Mouse (Mus musculus): ENCODE measurements at regions not wholly inside any gene's neighbourhood (a gene's known extent, or its start where the extent isn't known, plus 50 kb on each side); places are given as distances from the start of the nearest gene placed in this dataset.

- Histone ChIP-seq H3K27me3 (replicated peaks) (no peaks in the 10 kb centered on the region), H3K9ac (no peak overlapping the region), H3K36me3 (replicated peaks) (no peaks in the 10 kb centered on the region), H3K4me2 (no peak overlapping the region), H3K9me3 (no peaks in the 10 kb centered on the region), H3K27ac (no peak overlapping the region), H3K4me1 (peaks cover 5% of the 10 kb centered on the region; the same call in 1 of the 2 replicates), H3K4me3 (no peak overlapping the region)
- no peak for ATAC-seq (replicated peaks)
- WGBS = 92% methylated on average over 2 of the region's 2 CpGs
Measured at GRCm38 (mm10) chr2:11387623-11388022, 166.3 kb downstream of the Pfkfb3 start.

- Histone ChIP-seq H3K4me2 (no peak overlapping the region), H3K27me3 (replicated peaks) (no peaks in the 10 kb centered on the region), H3K4me1 (no peaks in the 10 kb centered on the region), H3K4me3 (no peak overlapping the region), H3K27ac (no peak overlapping the region), H3K36me3 (replicated peaks) (no peaks in the 10 kb centered on the region), H3K9ac (no peak overlapping the region), H3K9me3 (no peaks in the 10 kb centered on the region)
- no peak for ATAC-seq (replicated peaks)
- 68% methylated on average over 2 of the region's 2 CpGs for WGBS
Measured at GRCm38 (mm10) chr2:11383815-11384214, 170.1 kb downstream of the Pfkfb3 start.

- Histone ChIP-seq H3K27ac (no peak overlapping the region), H3K36me3 (replicated peaks) (no peaks in the 10 kb centered on the region), H3K27me3 (replicated peaks) (no peaks in the 10 kb centered on the region), H3K4me1 (no peaks in the 10 kb centered on the region), H3K4me2 (no peak overlapping the region), H3K4me3 (no peak overlapping the region), H3K9ac (no peak overlapping the region), H3K9me3 (no peaks in the 10 kb centered on the region)
- no peak for ATAC-seq (replicated peaks)
- 84% methylated on average over 2 of the region's 2 CpGs for WGBS
Measured at GRCm38 (mm10) chr2:11377213-11377612, 176.7 kb downstream of the Pfkfb3 start.

- no peak overlapping the region for H3K9ac ChIP-seq
- no peak overlapping the region for H3K4me3 ChIP-seq
- no peaks in the 10 kb centered on the region for H3K9me3 ChIP-seq
- ATAC-seq (replicated peaks) = no peak
- no peaks in the 10 kb centered on the region for H3K4me1 ChIP-seq
- no peak overlapping the region for H3K4me2 ChIP-seq
- H3K27me3 ChIP-seq (replicated peaks) = no peaks in the 10 kb centered on the region
- no peak overlapping the region for H3K27ac ChIP-seq
- H3K36me3 ChIP-seq (replicated peaks) = no peaks in the 10 kb centered on the region
- 79% methylated on average over 10 of the region's 10 CpGs for WGBS
Measured at GRCm38 (mm10) chr2:11375726-11376454, 178.0 kb downstream of the Pfkfb3 start.

GRCm38 (mm10) chr2:11375092-11375491, 178.8 kb downstream of the Pfkfb3 start:
- no peak overlapping the region for H3K9ac ChIP-seq
- no peaks in the 10 kb centered on the region for H3K27me3 ChIP-seq (replicated peaks)
- no peak overlapping the region for H3K4me2 ChIP-seq
- no peaks in the 10 kb centered on the region for H3K9me3 ChIP-seq
- whole genome bisulfite sequencing = 66% methylated on average over 6 of the region's 6 CpGs
- no peak overlapping the region for H3K27ac ChIP-seq
- no peak for ATAC-seq (replicated peaks)
- no peaks in the 10 kb centered on the region for H3K36me3 ChIP-seq (replicated peaks)
- H3K4me1 ChIP-seq = no peaks in the 10 kb centered on the region
- H3K4me3 ChIP-seq = no peak overlapping the region

GRCm38 (mm10) chr2:11370273-11370672, 183.6 kb downstream of the Pfkfb3 start:
- Histone ChIP-seq H3K27me3 (replicated peaks) (no peaks in the 10 kb centered on the region), H3K4me1 (no peaks in the 10 kb centered on the region), H3K36me3 (replicated peaks) (no peaks in the 10 kb centered on the region), H3K9ac (no peak overlapping the region), H3K9me3 (no peaks in the 10 kb centered on the region), H3K27ac (no peak overlapping the region), H3K4me2 (no peak overlapping the region), H3K4me3 (no peak overlapping the region)
- ATAC-seq (replicated peaks) = no peak

- H3K4me3 ChIP-seq = no peak overlapping the region
- H3K27me3 ChIP-seq (replicated peaks) = no peaks in the 10 kb centered on the region
- ATAC-seq (replicated peaks) = no peak
- no peak overlapping the region for H3K27ac ChIP-seq
- no peaks in the 10 kb centered on the region for H3K9me3 ChIP-seq
- no peaks in the 10 kb centered on the region for H3K4me1 ChIP-seq
- no peak overlapping the region for H3K4me2 ChIP-seq
- 81% methylated on average over 2 of the region's 2 CpGs for WGBS
- no peak overlapping the region for H3K9ac ChIP-seq
- no peaks in the 10 kb centered on the region for H3K36me3 ChIP-seq (replicated peaks)
Measured at GRCm38 (mm10) chr2:11367319-11367718, 186.6 kb downstream of the Pfkfb3 start.

- WGBS = 95% methylated on average over 3 of the region's 3 CpGs
- Histone ChIP-seq H3K4me3 (no peak overlapping the region), H3K9ac (no peak overlapping the region), H3K9me3 (no peaks in the 10 kb centered on the region), H3K4me2 (no peak overlapping the region), H3K36me3 (replicated peaks) (no peaks in the 10 kb centered on the region), H3K4me1 (no peaks in the 10 kb centered on the region), H3K27me3 (replicated peaks) (no peaks in the 10 kb centered on the region), H3K27ac (no peak overlapping the region)
- ATAC-seq (replicated peaks) = no peak
Measured at GRCm38 (mm10) chr2:11365815-11366214, 188.1 kb downstream of the Pfkfb3 start.

- WGBS = 86% methylated on average over 4 of the region's 4 CpGs
- H3K9ac ChIP-seq = no peak overlapping the region
- no peaks in the 10 kb centered on the region for H3K27me3 ChIP-seq (replicated peaks)
- ATAC-seq (replicated peaks) = no peak
- no peak overlapping the region for H3K4me3 ChIP-seq
- no peak overlapping the region for H3K4me2 ChIP-seq
- H3K4me1 ChIP-seq = no peaks in the 10 kb centered on the region
- H3K36me3 ChIP-seq (replicated peaks) = no peaks in the 10 kb centered on the region
- H3K9me3 ChIP-seq = no peaks in the 10 kb centered on the region
- H3K27ac ChIP-seq = no peak overlapping the region
Measured at GRCm38 (mm10) chr2:11365371-11365770, 188.5 kb downstream of the Pfkfb3 start.

- Histone ChIP-seq H3K4me3 (no peak overlapping the region), H3K27ac (no peak overlapping the region), H3K4me2 (no peak overlapping the region), H3K36me3 (replicated peaks) (no peaks in the 10 kb centered on the region), H3K27me3 (replicated peaks) (no peaks in the 10 kb centered on the region), H3K9ac (no peak overlapping the region), H3K4me1 (no peaks in the 10 kb centered on the region), H3K9me3 (no peaks in the 10 kb centered on the region)
- WGBS = 72% methylated on average over 2 of the region's 2 CpGs
- ATAC-seq (replicated peaks) = no peak
Measured at GRCm38 (mm10) chr2:11364111-11364510, 189.8 kb downstream of the Pfkfb3 start.

- Histone ChIP-seq H3K4me2 (no peak overlapping the region), H3K36me3 (replicated peaks) (no peaks in the 10 kb centered on the region), H3K9me3 (no peaks in the 10 kb centered on the region), H3K4me1 (no peaks in the 10 kb centered on the region), H3K27ac (no peak overlapping the region), H3K27me3 (replicated peaks) (no peaks in the 10 kb centered on the region), H3K9ac (no peak overlapping the region), H3K4me3 (no peak overlapping the region)
- 0 out of 2 replicates have a peak, but pooled peaks have one; percentile 50 for ATAC-seq (replicated peaks)
- 75% methylated on average over 5 of the region's 5 CpGs for WGBS
Measured at GRCm38 (mm10) chr2:11363061-11363464, 190.8 kb downstream of the Pfkfb3 start.

GRCm38 (mm10) chr2:11362205-11362994, 190.5 kb downstream of the Prkcq start:
- Histone ChIP-seq H3K4me1 (no peaks in the 10 kb centered on the region), H3K27me3 (replicated peaks) (no peaks in the 10 kb centered on the region), H3K36me3 (replicated peaks) (no peaks in the 10 kb centered on the region), H3K9me3 (no peaks in the 10 kb centered on the region), H3K4me2 (no peak overlapping the region), H3K9ac (no peak overlapping the region), H3K27ac (no peak overlapping the region), H3K4me3 (no peak overlapping the region)
- 79% methylated on average over 8 of the region's 8 CpGs for WGBS
- peak; percentile 85 for ATAC-seq (replicated peaks)

GRCm38 (mm10) chr2:11359280-11359679, 187.4 kb downstream of the Prkcq start:
- no peak for ATAC-seq (replicated peaks)

More at GRCm38 (mm10) chr2:11359280-11359679, 187.4 kb downstream of the Prkcq start:
- Histone ChIP-seq H3K9me3 (no peaks in the 10 kb centered on the region), H3K4me1 (no peaks in the 10 kb centered on the region), H3K4me3 (no peak overlapping the region), H3K4me2 (no peak overlapping the region), H3K27ac (no peak overlapping the region), H3K27me3 (replicated peaks) (no peaks in the 10 kb centered on the region), H3K36me3 (replicated peaks) (no peaks in the 10 kb centered on the region), H3K9ac (no peak overlapping the region)
- 89% methylated on average over 4 of the region's 4 CpGs for WGBS

Data from midbrain, embryonic 15.5 days (tissue).